Mouse (Mus musculus) megakaryocyte, embryonic 14.5 days (primary cell): Measurements from ENCODE around the gene Bola2.

ENCODE experiments used
- FLI1 ChIP-seq: IDR thresholded peaks from 2 replicates; pipeline ENCODE4 v1.6.1; 2012; ENCODE audit warnings: low read length, inconsistent platforms, mixed read lengths
- GATA1 ChIP-seq: IDR thresholded peaks from 3 replicates; pipeline ENCODE4 v1.6.1; 2012; ENCODE audit warnings: mixed read lengths, low read length, inconsistent platforms, borderline replicate concordance

- TF ChIP-seq GATA1 (no peak), FLI1 (no peak)
These were observed 45.0 kb downstream of the Bola2 start for GRCm38 (mm10) chr7:126740132-126740735.
